Mouse (Mus musculus): ENCODE measurements around the gene Skp1a. TPM values are rescaled to one million over a fixed set of nuclear protein-coding genes. Genes with fewer than 3 reads are reported as not detected.

Skp1a gene
- total RNA-seq, 2 experiments from 2014 or later: 362 to 376 TPM

Other genes starting within 250 kb of the Skp1a start
- 100 to 1,000 TPM; 131 to 142 TPM for gene Ube2b, start 231.2 kb upstream of the Skp1a start, total RNA-seq (2021)
- 1 to 10 TPM; 7.9 to 8.0 TPM for gene Cdkl3, start 227.8 kb upstream of the Skp1a start, total RNA-seq (2021)
- gene Ppp2ca, start 133.3 kb upstream of the Skp1a start, total RNA-seq (2021): 10 to 100 TPM; 80.0 to 83.4 TPM
- not detected for gene Olfr1373, start 86.5 kb upstream of the Skp1a start, total RNA-seq (2021)
- not detected for gene Olfr1371, start 18.0 kb upstream of the Skp1a start, total RNA-seq (2021)
- 10 to 100 TPM; 66.8 to 71.8 TPM for gene Tcf7, start 51.0 kb downstream of the Skp1a start, total RNA-seq (2021)
- gene Vdac1, start 128.9 kb downstream of the Skp1a start, total RNA-seq (2021): 100 to 1,000 TPM; 323 to 340 TPM
- 100 to 1,000 TPM; 181 to 192 TPM for gene 9530068E07Rik, start 164.4 kb downstream of the Skp1a start, total RNA-seq (2021)